Mouse (Mus musculus) lung, postnatal 4 days (tissue): ENCODE data around the gene Polrmt.
A peak's percentile ranks its signal among the peaks of the same experiment; 100 is the strongest.

ENCODE experiments used
- DNase-seq, 2 experiments: peaks; one replicate each; pipeline ENCODE4 v3.0.0; 2021

The Polrmt gene

DNA sequence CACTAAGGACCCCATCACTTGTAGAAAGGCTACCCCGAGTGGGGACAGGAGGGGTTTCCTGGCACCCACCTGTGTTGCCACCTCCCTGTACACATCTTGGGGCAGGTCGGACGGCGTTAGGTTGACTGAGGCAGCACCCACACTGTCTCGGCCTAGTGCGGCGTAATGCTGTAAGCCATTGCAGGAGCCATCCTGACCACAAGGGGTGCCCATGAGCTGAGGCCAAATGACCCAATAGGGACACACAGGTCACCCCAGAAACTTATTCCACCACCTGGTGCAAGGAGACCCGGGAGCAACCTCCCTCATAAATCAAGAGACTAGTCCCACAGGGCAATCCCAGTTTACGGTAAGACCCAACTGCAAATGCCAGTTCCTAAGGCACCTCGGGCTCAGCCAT lies 8.1 kb downstream of the Polrmt start:
- DNase-seq, result no peak

DNA sequence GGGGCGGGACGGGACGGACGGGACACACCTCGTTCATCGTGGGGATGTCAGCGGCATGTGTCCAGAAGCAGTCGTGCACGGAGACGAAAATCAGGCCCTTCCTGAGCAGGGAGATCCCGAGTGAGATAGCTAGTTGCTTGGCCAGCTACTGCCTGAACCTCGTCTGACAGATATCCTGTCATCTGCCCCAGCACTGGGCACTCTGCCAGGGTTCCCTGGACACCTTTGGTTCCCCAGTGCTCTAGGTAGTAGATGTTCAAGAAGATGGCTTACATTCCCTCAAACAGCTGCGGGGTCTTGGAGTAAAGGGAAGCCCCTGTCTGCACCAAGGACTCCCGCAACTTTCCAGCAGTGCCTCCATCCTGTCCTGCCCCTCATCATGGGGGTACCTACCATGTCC lies 9.7 kb downstream of the Polrmt start:
- no peak for DNase-seq

GRCm38 (mm10) chr10:79735361-79735760 lies 11.0 kb downstream of the Polrmt start:
- DNase-seq, result no peak

GRCm38 (mm10) chr10:79733847-79734246 lies 12.5 kb downstream of the Polrmt start:
- no peak for DNase-seq

DNA sequence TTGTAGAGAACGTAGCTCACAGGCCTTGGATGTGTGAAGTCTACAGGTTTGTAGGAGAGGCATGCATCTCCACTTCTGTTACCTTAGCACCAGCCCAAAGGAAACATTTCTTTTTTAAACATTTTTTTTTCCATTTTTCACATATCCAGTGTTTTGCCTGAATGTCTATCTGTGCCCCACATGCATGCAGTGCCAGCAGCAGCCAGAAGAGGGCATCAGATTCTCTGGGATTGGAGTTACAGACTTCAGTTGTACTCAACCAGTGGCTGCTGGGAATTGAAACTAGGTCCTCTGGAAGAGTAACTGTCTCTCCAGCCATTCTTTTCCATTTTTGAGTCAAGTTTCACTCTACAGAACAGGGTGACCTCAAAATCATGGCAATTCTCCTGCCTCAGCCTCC lies 13.9 kb downstream of the Polrmt start:
- no peak for DNase-seq

DNA sequence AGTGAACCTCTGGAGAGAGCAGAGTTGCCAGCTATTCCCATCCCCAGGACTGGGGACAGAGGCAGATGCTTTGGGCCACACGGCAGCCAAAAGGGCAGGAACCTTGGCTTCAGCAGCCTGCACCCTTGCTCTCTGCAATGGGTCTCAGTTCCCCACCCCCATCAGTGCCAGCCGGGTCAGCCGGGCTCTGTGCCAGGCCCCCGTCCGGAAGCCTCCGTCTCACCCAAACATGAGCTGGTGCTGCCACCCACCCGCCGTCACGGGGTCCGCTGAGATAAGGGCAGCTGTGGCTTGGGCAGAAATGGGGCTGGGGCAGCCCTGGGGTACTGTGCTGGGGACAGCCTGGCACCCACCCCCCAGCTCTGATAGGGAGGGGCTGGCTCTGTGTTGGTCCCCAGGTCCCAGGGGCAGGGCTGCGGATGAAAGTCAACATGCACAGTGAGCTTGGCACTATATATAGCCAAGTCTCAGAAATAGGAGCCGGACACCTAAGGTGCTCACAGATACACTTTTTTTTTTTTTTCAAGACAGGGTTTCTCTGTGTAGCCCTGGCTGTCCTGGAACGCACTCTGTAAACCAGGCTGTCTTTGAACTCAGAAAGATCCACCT lies 16.9 kb downstream of the Polrmt start:
- no peak for DNase-seq

DNA sequence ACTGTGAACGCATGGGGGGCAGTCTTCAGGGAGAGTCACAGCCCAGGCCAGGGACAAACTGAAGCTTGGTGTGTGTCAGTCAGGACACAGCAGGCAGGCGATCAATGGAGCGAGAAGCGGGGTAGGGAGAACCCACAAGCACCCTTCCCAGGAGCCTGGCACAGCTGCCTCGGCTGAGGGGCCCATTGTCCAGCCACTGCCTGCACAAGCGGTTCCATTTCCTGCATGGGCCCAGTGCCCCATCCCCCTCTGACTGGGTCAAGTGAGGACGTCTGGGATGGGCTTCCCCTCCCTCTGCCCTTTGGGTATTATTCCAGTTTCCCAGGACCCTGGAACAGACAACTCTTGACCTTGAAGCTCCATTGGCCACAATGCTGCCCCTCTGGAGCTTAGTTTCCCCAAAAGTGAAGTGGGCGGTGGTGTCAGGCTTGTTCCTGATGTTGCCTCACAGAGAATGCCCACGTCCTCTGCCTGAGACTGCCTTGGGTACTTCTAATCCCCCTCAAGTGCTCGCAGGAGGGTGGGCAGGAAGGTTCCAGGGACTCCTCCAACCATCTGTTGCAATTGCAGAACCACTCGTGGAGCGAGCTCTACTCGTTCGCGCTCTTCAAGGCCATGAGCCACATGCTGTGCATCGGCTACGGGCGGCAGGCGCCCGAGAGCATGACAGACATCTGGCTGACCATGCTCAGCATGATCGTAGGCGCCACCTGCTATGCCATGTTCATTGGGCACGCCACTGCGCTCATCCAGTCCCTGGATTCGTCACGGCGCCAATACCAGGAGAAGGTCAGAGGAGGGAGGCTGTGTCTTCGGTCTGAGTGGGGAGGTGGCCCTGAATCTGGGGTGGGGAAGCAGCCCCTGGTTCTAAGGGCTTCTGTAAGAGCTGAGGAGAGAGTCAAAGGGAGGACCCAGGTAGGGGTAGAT lies 17.8 kb downstream of the Polrmt start:
- DNase-seq, result no peak

DNA sequence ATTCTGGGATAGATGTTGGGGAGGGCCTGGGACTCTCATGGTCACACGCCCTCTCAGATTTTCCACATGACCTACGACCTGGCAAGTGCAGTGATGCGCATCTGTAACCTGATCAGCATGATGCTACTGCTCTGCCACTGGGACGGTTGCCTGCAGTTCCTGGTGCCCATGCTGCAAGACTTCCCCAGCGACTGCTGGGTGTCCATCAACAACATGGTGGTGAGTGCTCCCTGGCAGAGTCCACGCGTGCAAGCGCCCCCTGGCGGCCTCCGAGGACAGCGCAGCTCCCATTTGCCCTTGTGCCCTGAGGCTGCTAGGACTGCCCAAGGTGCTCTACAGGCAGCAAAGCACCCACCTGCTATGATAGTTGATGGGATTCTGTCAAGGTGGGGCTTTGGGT lies 20.3 kb downstream of the Polrmt start:
- peak; percentile 60 to 72 for DNase-seq

DNA sequence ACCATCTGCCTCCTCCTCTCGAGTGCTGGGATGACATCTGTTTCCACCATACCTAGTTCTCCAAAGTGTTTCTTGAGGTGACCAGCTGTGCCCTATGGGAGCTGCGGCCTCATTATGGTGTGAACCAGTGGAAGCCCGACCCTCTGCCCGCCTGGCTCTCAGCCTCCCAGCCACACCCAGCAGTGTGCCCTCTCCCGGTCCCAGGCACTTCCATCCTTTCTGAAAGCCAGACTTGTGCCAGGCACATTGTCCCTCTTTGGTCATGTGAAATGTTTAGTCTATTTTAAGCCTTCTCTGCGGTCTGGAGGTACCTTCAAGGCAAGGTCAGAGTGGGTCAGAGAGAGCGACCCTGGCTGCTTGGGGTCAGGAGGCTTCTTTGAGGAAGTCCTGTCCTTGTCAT lies 22.7 kb downstream of the Polrmt start:
- DNase-seq, result no peak

GRCm38 (mm10) chr10:79723047-79723446 lies 23.3 kb downstream of the Polrmt start:
- no peak for DNase-seq

DNA sequence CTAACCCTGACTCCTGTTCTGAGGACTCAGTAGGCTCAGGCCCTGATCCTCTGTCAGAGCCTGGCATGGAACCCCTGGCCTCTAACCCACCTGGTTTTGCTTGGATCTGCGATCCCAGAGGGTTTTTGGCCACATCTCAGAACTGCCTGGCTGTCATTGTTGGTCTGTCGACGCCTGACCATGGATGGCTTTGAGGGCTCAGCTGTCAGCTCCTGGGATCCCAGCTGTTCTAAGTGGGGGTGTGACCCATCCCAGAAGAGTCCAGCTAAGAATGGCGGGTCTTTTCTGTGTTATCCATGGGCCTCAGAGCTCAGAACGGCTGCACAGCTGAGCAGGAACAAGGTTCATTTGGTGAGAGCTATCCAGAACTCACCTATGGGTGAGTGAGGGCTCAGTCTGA lies 25.3 kb downstream of the Polrmt start:
- DNase-seq, result no peak

DNA sequence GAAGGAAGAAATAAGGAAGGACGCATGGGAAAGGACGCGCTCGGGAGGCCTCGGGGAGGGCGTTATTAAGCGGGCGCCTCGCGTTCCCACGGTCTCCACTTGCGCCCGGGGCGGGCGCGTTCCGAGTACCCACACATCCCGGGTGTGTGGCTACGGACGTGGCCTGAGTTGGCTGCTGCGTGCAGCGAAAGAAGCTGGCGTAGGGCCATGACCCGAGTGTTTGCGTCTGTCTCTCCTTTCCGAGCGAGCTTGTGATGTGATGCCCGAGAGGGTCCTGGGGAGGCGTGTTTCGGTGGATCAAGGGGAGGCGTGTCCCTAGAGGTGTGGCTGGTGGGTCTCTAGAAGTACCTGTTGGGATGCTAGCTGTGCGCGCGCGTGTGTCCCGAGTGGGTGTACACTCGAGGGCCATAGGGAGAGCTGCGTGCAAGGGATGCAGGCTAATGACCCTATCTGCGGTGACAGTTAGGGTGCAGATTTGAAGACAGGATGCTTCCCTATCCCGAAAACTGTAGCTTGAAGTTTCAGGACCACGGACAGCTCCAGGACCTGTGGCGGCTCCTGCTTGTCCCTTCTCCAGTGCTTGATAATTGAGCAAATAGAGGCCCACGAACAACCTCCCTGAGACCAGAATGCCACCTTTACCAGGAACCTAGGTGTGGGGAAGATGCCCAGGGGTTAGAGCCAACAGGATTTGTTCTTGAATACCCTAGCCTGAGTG lies 28.6 kb downstream of the Polrmt start:
- peak; percentile 54 to 80 for DNase-seq

GRCm38 (mm10) chr10:79716988-79717355 lies 29.4 kb downstream of the Polrmt start:
- peak in 1 of 2 experiments; percentile 33 for DNase-seq

GRCm38 (mm10) chr10:79716254-79716987 lies 30.0 kb downstream of the Polrmt start, which contains the start of gene Hcn2:
Gene Hcn2, plus strand, starts transcription at chr10:79716634.
- peak in 1 of 2 experiments; percentile 25 for DNase-seq

GRCm38 (mm10) chr10:79714996-79715395 lies 31.4 kb downstream of the Polrmt start:
- DNase-seq, result peak in 1 of 2 experiments; percentile 29

DNA sequence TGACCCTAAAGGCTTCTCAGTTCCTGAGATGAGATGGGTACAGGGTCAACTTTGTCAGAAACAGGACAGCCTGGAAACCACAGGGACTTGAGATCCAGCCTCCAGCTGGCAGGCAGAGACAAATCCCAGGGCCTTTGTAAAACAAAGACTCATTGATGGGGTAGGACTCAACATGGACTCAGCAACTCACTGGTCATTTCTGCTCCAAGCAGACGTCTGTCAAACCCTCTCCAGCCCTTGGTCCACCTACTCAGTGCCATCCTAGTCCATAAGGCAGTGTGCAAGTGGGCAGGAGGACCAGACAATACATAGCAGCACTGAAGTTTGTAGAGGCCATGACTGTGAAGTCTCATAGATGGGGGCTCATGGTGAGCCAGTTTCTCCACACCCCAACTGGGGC lies 33.2 kb downstream of the Polrmt start:
- no peak for DNase-seq

DNA sequence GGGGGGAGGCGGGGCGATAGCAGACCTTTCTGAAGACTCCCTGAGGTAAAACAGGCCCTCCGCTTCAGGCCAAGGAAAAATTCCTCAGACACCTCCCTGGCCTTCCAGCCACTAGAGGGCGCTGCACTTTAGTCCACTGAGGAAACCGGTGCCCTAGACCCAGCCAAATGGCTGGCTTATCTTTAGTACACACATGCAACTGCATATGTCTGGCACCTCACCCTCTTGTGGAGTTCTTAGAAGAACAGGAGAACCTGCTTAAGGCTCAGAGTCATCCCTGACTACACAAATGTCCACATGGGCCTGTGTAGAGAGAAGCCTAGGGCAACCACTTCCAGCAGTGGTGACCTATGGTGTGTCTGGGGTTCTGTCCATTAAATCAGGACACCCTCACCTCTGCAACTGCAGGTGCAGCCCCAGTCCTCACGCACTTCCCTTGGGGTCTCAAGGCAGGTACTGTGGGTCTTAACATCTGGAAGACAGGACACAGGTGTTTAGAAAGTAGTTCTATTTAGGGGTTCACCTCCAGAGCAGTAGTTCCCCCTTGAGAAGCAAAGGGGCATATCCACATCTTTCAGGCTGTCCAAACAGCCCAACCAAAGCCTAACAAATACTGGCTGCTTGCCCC lies 33.8 kb downstream of the Polrmt start:
- DNase-seq, result peak; percentile 78 to 87

GRCm38 (mm10) chr10:79712029-79712428 lies 34.4 kb downstream of the Polrmt start:
- no peak for DNase-seq

GRCm38 (mm10) chr10:79709307-79709706 lies 37.1 kb downstream of the Polrmt start:
- no peak for DNase-seq

- no peak for DNase-seq
These were observed 37.7 kb downstream of the Polrmt start for GRCm38 (mm10) chr10:79708668-79709067.

DNA sequence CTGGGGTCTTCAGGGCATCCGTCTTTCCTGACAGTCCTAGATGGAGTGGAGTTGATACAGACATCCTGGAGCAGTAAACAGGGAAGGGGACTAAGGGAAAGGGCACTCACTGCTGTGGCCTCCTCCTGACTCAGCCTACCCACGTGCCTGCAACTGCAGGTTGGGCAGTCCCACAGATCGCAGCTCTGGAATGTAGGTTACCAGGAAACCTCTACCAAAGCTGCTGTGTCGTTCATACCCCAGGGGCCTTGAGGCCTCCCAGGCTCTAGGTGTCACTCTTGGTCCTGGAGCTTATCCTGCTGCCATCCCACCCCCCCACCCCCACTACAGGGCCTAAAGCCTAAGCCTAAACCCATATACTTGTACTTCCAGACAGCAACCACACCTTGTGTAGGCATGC lies 38.6 kb downstream of the Polrmt start:
- DNase-seq, result no peak

- DNase-seq, result no peak
These were observed 39.2 kb downstream of the Polrmt start for GRCm38 (mm10) chr10:79707162-79707561.
